Mouse (Mus musculus) ES-E14 (cell line): ENCODE results near the gene Chd1l. TPM values are rescaled to one million over a fixed set of nuclear protein-coding genes. Genes with fewer than 3 reads are reported as not detected.

ENCODE experiments used
- DNase-seq: peaks from one replicate; pipeline ENCODE4 v3.0.0-alpha.2; 2013; ENCODE audit warnings: low read depth, low spot score
- H3K27ac ChIP-seq: 2 replicates; pipeline ENCODE4 v1.5.1; 2012; ENCODE audit warnings: low read depth, mild to moderate bottlenecking, low read length, moderate library complexity, mixed read lengths; ENCODE audit not compliant: poor library complexity, insufficient read depth, severe bottlenecking
- H3K36me3 ChIP-seq: 2 replicates; pipeline ENCODE4 v1.6.1; 2012; ENCODE audit warnings: mild to moderate bottlenecking, low read length, moderate library complexity, mixed read lengths; ENCODE audit not compliant: control insufficient read depth, poor library complexity, insufficient read depth, severe bottlenecking
- H3K4me1 ChIP-seq, 2 experiments: fragments of 150-350 bp in 1 of 2; sonication (generic) in 1 of 2; 2 replicates each; pipeline ENCODE4 v1.6.1; 2012; ENCODE audit warnings: low read length in 2 of 2, mild to moderate bottlenecking in 1 of 2, mixed read lengths in 1 of 2; ENCODE audit not compliant: control insufficient read depth in 2 of 2, insufficient read depth in 2 of 2, poor library complexity in 1 of 2
- H3K4me3 ChIP-seq, 2 experiments: fragments of 150-350 bp in 1 of 2; sonication (generic) in 1 of 2; 2 replicates each; pipeline ENCODE4 v1.5.1; 2012; ENCODE audit warnings: low read length in 2 of 2, low read depth in 1 of 2, mild to moderate bottlenecking in 1 of 2, mixed read lengths in 1 of 2; ENCODE audit not compliant: insufficient read depth in 1 of 2, poor library complexity in 1 of 2, severe bottlenecking in 1 of 2
- H3K9ac ChIP-seq: 2 replicates; pipeline ENCODE4 v1.6.1; 2012; ENCODE audit warnings: low read depth, mild to moderate bottlenecking, low read length, mixed read lengths; ENCODE audit not compliant: poor library complexity, insufficient read depth, severe bottlenecking
- H3K9me3 ChIP-seq: fragments of 150-350 bp; sonication (generic); 2 replicates; pipeline ENCODE4 v1.6.1; 2012; ENCODE audit warnings: low read depth, mild to moderate bottlenecking, low read length; ENCODE audit not compliant: control insufficient read depth, insufficient read depth
- CHD2 ChIP-seq: IDR thresholded peaks from 2 replicates; pipeline ENCODE4 v1.6.1; 2014; ENCODE audit warnings: mild to moderate bottlenecking, low read depth, low read length, inconsistent platforms
- HCFC1 ChIP-seq: IDR thresholded peaks from 2 replicates; pipeline ENCODE4 v1.6.1; 2012; ENCODE audit warnings: low read length, inconsistent platforms, borderline replicate concordance; ENCODE audit not compliant: insufficient read depth
- MAFK ChIP-seq: IDR thresholded peaks from 2 replicates; pipeline ENCODE4 v1.6.1; 2014; ENCODE audit warnings: mild to moderate bottlenecking, low read depth, low read length, inconsistent platforms; ENCODE audit not compliant: insufficient read depth
- ZC3H11A ChIP-seq: IDR thresholded peaks from 2 replicates; pipeline ENCODE4 v1.6.1; 2012; ENCODE audit warnings: low read depth, mild to moderate bottlenecking, inconsistent platforms, low read length, borderline replicate concordance
- ZNF384 ChIP-seq: IDR thresholded peaks from 2 replicates; pipeline ENCODE4 v1.6.1; 2012; ENCODE audit warnings: low read depth, low read length, inconsistent platforms
- in situ Hi-C, 2 experiments: fragments of 600-800 bp; cut with MboI; formaldehyde crosslinking; loops; one replicate each; pipeline ENCODE4 v1.15.1; 2025; ENCODE audit warnings: low sequenced_read_pairs in 2 of 2, inconsistent platforms in 1 of 2; ENCODE audit not compliant: unreplicated experiment in 2 of 2
- total RNA-seq: library from RNA; depleted of rRNA; stranded (reverse); fragments of 300-350 nt; gene quantifications from 2 replicates; pipeline ENCODE4 v1.2.3, GENCODE M21; 2012

Gene Chd1l
- total RNA-seq, 1 experiment, result 25.8 TPM

DNA sequence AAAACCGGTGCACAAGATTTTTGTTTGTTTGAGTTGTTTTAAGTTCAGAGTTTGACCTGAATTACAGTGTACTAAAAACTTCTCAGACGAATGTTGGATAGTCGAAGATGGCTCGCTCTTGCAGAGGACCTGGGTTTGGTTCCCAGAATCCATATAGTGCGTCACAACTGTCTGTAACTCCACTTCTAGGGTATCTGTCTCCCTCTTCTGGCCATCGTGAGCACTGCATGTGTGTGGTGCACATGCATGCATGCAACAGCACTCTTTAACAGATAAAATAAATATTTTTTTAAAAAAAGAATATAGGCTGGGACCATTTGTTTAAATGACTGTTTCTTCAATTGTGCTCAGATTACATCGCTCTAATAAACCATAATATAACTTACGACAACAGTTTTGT lies 44.9 kb upstream of the Chd1l start:
- Histone ChIP-seq H3K9me3 (no peaks in the 10 kb centered on the region), H3K27ac (no peak overlapping the region), H3K9ac (no peak overlapping the region), H3K4me1 (no peaks in the 10 kb centered on the region; a peak in 1 of 4 replicates), H3K4me3 (no peak overlapping the region), H3K36me3 (no peaks in the 10 kb centered on the region)
- DNase-seq, result peak; percentile 54
- no peak for TF ChIP-seq ZC3H11A
- TF ChIP-seq CHD2, result no peak
- TF ChIP-seq MAFK, result no peak
- TF ChIP-seq HCFC1, result no peak
- TF ChIP-seq ZNF384, result no peak
- in situ Hi-C loops, result no loop called here

DNA sequence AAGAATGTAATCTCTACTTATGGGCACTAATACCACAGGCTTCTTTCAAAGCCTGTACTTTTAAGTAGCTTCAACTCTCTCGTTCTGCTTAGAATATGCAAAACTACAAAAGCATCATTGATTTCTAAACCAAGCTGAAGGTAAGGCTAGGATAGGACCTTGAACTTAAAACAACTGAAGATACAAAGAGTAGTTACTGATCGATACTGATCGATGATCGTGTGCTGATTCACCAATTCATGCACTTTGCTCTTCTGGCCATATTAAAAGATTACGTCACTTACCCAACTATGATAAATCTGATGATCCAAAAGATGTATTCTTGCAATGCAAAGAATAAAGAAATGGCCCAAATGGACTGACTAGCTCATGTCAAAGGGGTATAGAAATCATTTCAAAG lies 43.8 kb upstream of the Chd1l start:
- no peaks in the 10 kb centered on the region for H3K36me3 ChIP-seq
- H3K4me1 ChIP-seq, result no peaks in the 10 kb centered on the region; a peak in 1 of 4 replicates
- no peak for DNase-seq
- in situ Hi-C loops, result no loop called here
- H3K9ac ChIP-seq, result no peak overlapping the region
- no peaks in the 10 kb centered on the region; the same call in 1 of the 2 replicates for H3K9me3 ChIP-seq
- no peak for TF ChIP-seq CHD2
- no peak for TF ChIP-seq ZC3H11A
- TF ChIP-seq ZNF384, result no peak
- no peak for TF ChIP-seq HCFC1
- TF ChIP-seq MAFK, result no peak
- no peak overlapping the region for H3K4me3 ChIP-seq
- H3K27ac ChIP-seq, result no peak overlapping the region

GRCm38 (mm10) chr3:97651604-97652003 lies 41.6 kb upstream of the Chd1l start:
- Histone ChIP-seq H3K27ac (no peak overlapping the region), H3K36me3 (no peaks in the 10 kb centered on the region), H3K9ac (no peak overlapping the region), H3K4me3 (no peak overlapping the region), H3K4me1 (no peaks in the 10 kb centered on the region), H3K9me3 (no peaks in the 10 kb centered on the region; the same call in 1 of the 2 replicates)
- in situ Hi-C loops, result no loop called here
- TF ChIP-seq ZNF384 (no peak), CHD2 (no peak), MAFK (no peak), ZC3H11A (no peak), HCFC1 (no peak)
- DNase-seq, result no peak

- Histone ChIP-seq H3K9ac (no peak overlapping the region), H3K4me1 (no peaks in the 10 kb centered on the region), H3K9me3 (no peaks in the 10 kb centered on the region; the same call in 1 of the 2 replicates), H3K4me3 (no peak overlapping the region), H3K36me3 (no peaks in the 10 kb centered on the region), H3K27ac (no peak overlapping the region)
- in situ Hi-C loops, result no loop called here
- DNase-seq, result no peak
- TF ChIP-seq ZNF384 (no peak), HCFC1 (no peak), MAFK (no peak), CHD2 (no peak), ZC3H11A (no peak)
Measured at GRCm38 (mm10) chr3:97649469-97649868, 39.5 kb upstream of the Chd1l start.

GRCm38 (mm10) chr3:97649022-97649421 lies 39.0 kb upstream of the Chd1l start:
- TF ChIP-seq CHD2, result no peak
- no peak for TF ChIP-seq ZC3H11A
- no peak for TF ChIP-seq ZNF384
- TF ChIP-seq HCFC1, result no peak
- TF ChIP-seq MAFK, result no peak
- no peak overlapping the region for H3K27ac ChIP-seq
- H3K9ac ChIP-seq, result no peak overlapping the region
- no peaks in the 10 kb centered on the region; the same call in 1 of the 2 replicates for H3K9me3 ChIP-seq
- H3K4me3 ChIP-seq, result no peak overlapping the region
- no peaks in the 10 kb centered on the region for H3K4me1 ChIP-seq
- in situ Hi-C loops, result no loop called here
- H3K36me3 ChIP-seq, result no peaks in the 10 kb centered on the region
- no peak for DNase-seq
